Mouse (Mus musculus) cerebellum, adult 11 months (tissue): Measurements from ENCODE around the gene Raf1.

Experiments
- DNase-seq: peaks from one replicate; pipeline ENCODE4 v3.0.0; 2022

Raf1 gene

DNA sequence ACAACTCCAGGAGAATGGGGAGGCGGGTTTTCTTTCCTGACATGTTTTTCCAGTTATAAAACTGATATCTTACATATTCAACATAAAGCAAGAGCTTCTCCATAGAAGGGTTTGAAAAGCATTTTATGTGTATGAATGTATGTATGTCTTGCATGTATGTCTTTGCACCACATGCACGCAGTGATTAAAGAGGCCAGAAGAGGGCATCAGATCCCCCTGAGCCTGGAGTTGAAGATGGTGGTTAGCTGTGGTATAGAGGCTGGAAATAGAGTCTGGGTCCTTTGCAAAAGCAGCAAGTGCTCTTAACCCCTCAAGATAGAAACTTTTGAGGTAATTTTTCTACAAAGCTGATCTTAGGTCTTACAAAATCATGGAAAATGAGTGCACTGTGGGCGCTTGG, 67.3 kb downstream of the Raf1 start:
- DNase-seq, result no peak

DNA sequence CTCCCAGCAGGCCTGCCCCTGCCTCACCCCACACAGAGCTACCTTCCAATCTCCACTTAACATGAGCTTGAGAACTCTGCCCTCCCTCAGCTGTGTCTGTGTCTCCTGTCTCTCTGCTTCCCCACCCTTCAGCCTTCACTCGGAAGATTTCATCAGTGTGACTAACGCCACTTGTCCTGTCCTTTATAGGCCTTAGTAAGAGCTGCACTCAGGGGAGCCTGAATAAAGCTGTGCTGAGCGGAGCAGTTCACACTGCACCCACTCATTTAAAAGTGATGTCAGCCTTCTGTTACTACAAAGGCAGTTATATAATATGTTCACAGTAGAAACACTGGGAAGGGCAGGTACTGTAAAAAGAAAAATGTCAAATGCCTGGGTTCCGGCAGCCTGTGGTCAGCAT, 69.0 kb downstream of the Raf1 start:
- no peak for DNase-seq

DNA sequence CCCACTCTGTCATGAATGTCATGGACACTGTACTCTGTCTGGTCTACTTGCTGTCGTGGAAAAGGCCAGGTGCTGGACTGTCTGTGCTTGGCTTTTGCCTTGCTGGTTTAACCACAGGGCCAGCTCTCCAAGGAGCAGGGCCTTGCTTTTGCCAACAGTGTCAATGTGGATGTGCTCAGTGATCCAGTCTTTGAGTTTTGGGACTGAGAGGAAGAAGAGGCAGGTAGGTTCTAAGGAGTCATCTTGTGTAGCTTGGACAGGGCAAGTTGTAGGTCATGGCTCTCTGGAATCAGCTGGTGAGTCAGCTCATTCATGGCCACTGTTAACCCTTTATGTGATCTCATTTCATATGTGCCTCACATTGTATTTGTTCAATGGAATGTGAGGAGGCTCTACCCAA, 70.0 kb downstream of the Raf1 start:
- no peak for DNase-seq

- DNase-seq, result peak; percentile 80
Observed at GRCm38 (mm10) chr6:115601715-115602523, 74.5 kb downstream of the Raf1 start, which contains the start of gene Mkrn2. Mkrn2 (plus strand) TSS chr6:115601902.

- no peak for DNase-seq
Observed at GRCm38 (mm10) chr6:115601322-115601714, 75.1 kb downstream of the Raf1 start.

- no peak for DNase-seq
Observed at GRCm38 (mm10) chr6:115595667-115596066, 80.8 kb downstream of the Raf1 start.

GRCm38 (mm10) chr6:115594463-115594862, 82.0 kb downstream of the Raf1 start:
- DNase-seq, result no peak

- DNase-seq, result no peak
Observed at GRCm38 (mm10) chr6:115593252-115593651, 83.2 kb downstream of the Raf1 start.

DNA sequence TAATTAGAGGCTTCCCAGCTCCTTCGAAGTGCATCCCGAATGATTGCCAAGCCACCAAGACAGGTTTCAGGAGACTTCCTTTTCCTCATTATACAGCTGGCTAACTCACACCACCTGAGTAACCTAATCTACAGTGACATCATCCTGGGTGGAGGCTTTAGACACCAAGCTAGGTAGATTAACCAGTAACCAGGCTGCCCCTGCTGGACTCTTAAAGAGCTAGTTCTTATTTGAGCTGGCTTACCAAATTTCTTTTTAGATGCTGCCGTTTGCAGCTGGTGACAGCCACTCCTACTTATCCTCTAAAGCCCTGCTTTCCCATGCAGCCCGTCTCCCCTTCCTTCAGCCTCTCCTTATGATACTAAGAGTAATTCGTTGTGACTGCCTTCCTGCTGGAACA, 84.0 kb downstream of the Raf1 start, which contains the start of gene Mkrn2os:
Gene Mkrn2os (minus strand): TSS at position 119 of the 400 bp plus-strand sequence.
- no peak for DNase-seq

DNA sequence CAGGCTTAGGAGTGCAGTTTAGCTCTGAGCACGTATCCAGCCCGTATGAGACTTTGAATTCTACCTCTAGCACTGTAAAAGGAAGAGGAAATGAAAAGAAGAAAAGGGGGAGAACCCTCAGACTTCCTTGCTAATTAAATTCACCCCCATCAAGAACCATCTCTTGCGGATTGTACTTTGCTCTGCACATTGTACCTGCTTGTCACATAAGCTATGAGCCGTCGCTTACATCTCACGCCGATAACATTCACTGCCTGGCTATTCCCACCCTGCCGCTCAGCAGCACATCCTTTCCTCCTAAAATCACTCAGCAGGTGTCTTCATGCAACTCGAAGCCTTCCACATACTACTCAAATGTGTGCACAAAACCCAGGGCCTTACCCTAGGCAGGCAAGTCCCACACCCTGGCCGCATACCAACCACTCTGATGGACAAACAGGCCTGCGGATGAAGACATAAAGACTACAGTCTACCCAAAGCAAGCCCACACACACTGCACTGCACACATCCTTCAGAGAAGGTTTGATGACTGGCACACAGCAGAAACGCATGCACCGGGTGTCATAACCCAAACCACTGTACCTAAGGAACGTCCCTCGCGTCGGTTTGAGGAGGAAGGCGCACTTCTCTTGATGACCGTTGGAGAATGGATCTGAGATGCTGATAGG, 84.6 kb downstream of the Raf1 start:
- no peak for DNase-seq

GRCm38 (mm10) chr6:115586321-115586720, 90.1 kb downstream of the Raf1 start:
- no peak for DNase-seq

- no peak for DNase-seq
Observed at GRCm38 (mm10) chr6:115584176-115584575, 92.3 kb downstream of the Raf1 start.

DNA sequence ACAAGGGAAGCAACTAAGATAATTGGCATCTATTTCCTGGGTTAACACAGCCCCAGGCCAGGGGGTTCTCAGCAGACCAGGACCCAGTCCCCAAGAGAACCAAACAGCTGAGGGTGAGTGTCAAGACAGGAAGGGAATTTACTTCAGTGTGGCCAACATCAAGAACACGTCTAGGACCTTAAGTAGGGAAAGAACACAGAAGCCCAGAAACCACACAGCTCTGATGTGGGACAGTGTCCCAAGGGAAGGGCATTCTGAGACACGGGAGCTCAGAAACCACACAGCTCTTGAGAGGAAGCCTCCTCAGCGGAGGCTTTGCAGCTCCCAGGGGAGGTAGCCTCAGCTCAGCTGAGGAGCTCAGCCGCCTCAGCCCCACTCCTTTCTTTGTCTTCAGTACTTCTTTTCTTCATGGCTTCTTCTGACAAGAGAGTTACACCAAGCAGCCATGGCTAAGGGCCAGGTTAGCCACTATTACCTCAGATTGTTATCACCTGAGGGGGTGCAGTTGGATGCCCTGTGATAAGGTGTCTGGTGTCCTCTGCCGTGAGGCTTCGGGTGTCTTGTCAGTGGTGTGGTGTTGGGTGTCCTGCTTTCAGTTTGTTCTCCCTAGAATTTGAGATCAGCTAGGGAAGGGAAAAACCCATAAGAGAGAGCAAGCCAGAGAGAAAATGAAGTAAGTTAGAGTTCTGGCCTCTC, 92.9 kb downstream of the Raf1 start:
- no peak for DNase-seq

GRCm38 (mm10) chr6:115582328-115583115, 93.9 kb downstream of the Raf1 start:
- no peak for DNase-seq

DNA sequence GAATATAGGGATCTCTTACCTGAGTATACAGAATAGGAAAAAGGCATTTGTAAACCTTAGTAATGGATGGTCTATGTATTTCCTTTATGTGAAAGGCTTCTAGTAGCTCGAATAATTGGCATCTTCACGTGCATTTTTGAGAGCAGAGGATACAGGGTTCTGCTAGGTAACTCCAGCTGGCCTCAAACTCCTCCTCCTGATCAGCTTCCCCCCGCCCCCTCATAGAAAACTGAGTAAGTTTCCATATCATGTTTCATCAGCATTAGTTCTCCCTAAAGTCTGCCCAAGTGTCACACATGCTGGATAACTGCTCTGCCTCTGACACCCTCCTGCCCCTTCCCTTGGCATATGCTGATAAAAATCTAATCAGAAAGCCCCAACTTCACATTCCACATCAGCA, 95.6 kb downstream of the Raf1 start:
- no peak for DNase-seq

DNA sequence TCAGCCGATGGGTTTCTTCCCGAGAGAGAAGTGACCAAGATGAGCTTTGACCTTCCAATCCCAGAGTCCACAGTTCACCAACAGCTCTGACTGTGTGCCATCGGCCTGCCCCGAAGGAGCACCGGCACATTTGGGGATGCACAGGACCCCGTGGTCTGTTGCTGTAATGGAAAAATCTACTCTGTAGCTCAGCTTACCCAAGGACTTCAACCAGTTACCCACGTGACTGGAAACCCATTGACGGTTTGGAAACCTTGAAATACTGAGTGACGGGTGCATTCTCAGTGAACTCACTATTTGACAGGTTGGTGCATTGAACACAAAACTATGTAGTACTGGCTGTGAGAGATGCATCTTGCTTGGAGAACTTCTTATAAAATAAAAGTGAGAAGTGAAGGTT, 98.5 kb downstream of the Raf1 start:
- no peak for DNase-seq

- no peak for DNase-seq
Observed at GRCm38 (mm10) chr6:115577407-115577806, 99.0 kb downstream of the Raf1 start.

GRCm38 (mm10) chr6:115574171-115574570, 102.3 kb downstream of the Raf1 start:
- no peak for DNase-seq
